Mouse (Mus musculus): Measurements from ENCODE around the gene Mymx. TPM values are rescaled to one million over a fixed set of nuclear protein-coding genes. Genes with fewer than 3 reads are reported as not detected.

Gene Mymx
- total RNA-seq, 2 experiments from 2014 or later = 6.2 to 7.3 TPM

GRCm38 (mm10) chr17:45578242-45578641 is 23.7 kb downstream of the Mymx start:
- intact Hi-C loops (cut with DNase I; ENCODE audit: low total_unique reads) = no loop called here
- DNase-seq = no peak

- intact Hi-C loops (cut with DNase I; ENCODE audit: low total_unique reads) = no loop called here
- DNase-seq = no peak
Measured at GRCm38 (mm10) chr17:45575123-45575897, 26.6 kb downstream of the Mymx start.

GRCm38 (mm10) chr17:45574129-45574761 is 27.7 kb downstream of the Mymx start:
- peak; percentile 61 for DNase-seq
- intact Hi-C loops (cut with DNase I; ENCODE audit: low total_unique reads) = no loop called here

- peak; percentile 96 for DNase-seq
- intact Hi-C loops (cut with DNase I; ENCODE audit: low total_unique reads) = no loop called here
Measured at GRCm38 (mm10) chr17:45573780-45574123, 28.1 kb downstream of the Mymx start.

GRCm38 (mm10) chr17:45573087-45573779 is 28.7 kb downstream of the Mymx start, which contains the start of gene Hsp90ab1:
TSS of gene Hsp90ab1 (minus strand) at chr17:45573271.
- DNase-seq = peak; percentile 99
- intact Hi-C loops (cut with DNase I; ENCODE audit: low total_unique reads) = no loop called here

- peak; percentile 81 for DNase-seq
- intact Hi-C loops (cut with DNase I; ENCODE audit: low total_unique reads) = no loop called here
Measured at GRCm38 (mm10) chr17:45572103-45573086, 29.5 kb downstream of the Mymx start.

- DNase-seq = no peak
- intact Hi-C loops (cut with DNase I; ENCODE audit: low total_unique reads) = no loop called here
Measured at GRCm38 (mm10) chr17:45569999-45570398, 31.9 kb downstream of the Mymx start.

- intact Hi-C loops (cut with DNase I; ENCODE audit: low total_unique reads) = no loop called here
- no peak for DNase-seq
Measured at GRCm38 (mm10) chr17:45568990-45569389, 32.9 kb downstream of the Mymx start.

GRCm38 (mm10) chr17:45567162-45567601 is 34.7 kb downstream of the Mymx start:
- DNase-seq = no peak
- intact Hi-C loops (cut with DNase I; ENCODE audit: low total_unique reads) = no loop called here

GRCm38 (mm10) chr17:45566360-45567161 is 35.3 kb downstream of the Mymx start:
- no peak for DNase-seq
- intact Hi-C loops (cut with DNase I; ENCODE audit: low total_unique reads) = no loop called here

- intact Hi-C loops (cut with DNase I; ENCODE audit: low total_unique reads) = no loop called here
- DNase-seq = no peak
Measured at GRCm38 (mm10) chr17:45566031-45566359, 35.9 kb downstream of the Mymx start.

GRCm38 (mm10) chr17:45565103-45565502 is 36.8 kb downstream of the Mymx start:
- DNase-seq = no peak
- intact Hi-C loops (cut with DNase I; ENCODE audit: low total_unique reads) = no loop called here

- intact Hi-C loops (cut with DNase I; ENCODE audit: low total_unique reads) = no loop called here
- DNase-seq = no peak
Measured at GRCm38 (mm10) chr17:45564531-45565084, 37.3 kb downstream of the Mymx start.

GRCm38 (mm10) chr17:45563655-45564530 is 38.0 kb downstream of the Mymx start, which contains the start of gene Slc35b2:
TSS of gene Slc35b2 (plus strand) at chr17:45563874.
- intact Hi-C loops (cut with DNase I; ENCODE audit: low total_unique reads) = no loop called here
- DNase-seq = peak; percentile 96

- intact Hi-C loops (cut with DNase I; ENCODE audit: low total_unique reads) = no loop called here
- no peak for DNase-seq
Measured at GRCm38 (mm10) chr17:45563216-45563615, 38.7 kb downstream of the Mymx start.

- no peak for DNase-seq
- intact Hi-C loops (cut with DNase I; ENCODE audit: low total_unique reads) = no loop called here
Measured at GRCm38 (mm10) chr17:45559732-45560525, 42.0 kb downstream of the Mymx start.

Data from gastrocnemius, postnatal 14 days (tissue).